Mouse (Mus musculus) myocyte (in vitro differentiated cells): ENCODE measurements around the gene Fbxo41.
A peak's percentile ranks its signal among the peaks of the same experiment; 100 is the strongest.

Experiments
- CEBPB ChIP-seq: IDR thresholded peaks from 2 replicates; pipeline ENCODE4 v1.6.1; 2011; ENCODE audit warnings: mild to moderate bottlenecking, moderate library complexity; ENCODE audit not compliant: poor library complexity, insufficient read depth, severe bottlenecking
- MAX ChIP-seq: IDR thresholded peaks from one replicate; pipeline ENCODE4 v1.6.1; 2011; ENCODE audit warnings: low read depth, mild to moderate bottlenecking, control low read depth
- MYOD1 ChIP-seq, 3 experiments: IDR thresholded peaks; one replicate each; pipeline ENCODE4 v1.6.1; 2011; ENCODE audit warnings: control low read depth in 2 of 3, low read depth in 2 of 3, mild to moderate bottlenecking in 2 of 3, moderate library complexity in 1 of 3; ENCODE audit not compliant: insufficient read length in 2 of 3, control insufficient read depth in 1 of 3
- MYOG ChIP-seq, 3 experiments: IDR thresholded peaks; one replicate each; pipeline ENCODE4 v1.6.1; 2011; ENCODE audit warnings: control low read depth in 2 of 3, low read depth in 2 of 3, mild to moderate bottlenecking in 2 of 3; ENCODE audit not compliant: insufficient read length in 2 of 3, control insufficient read depth in 1 of 3, insufficient read depth in 1 of 3
- POLR2A ChIP-seq: IDR thresholded peaks from one replicate; pipeline ENCODE4 v1.6.1; 2011; ENCODE audit warnings: low read depth, mild to moderate bottlenecking, control low read depth, moderate library complexity; ENCODE audit not compliant: insufficient read length
- POLR2AphosphoS2 ChIP-seq: IDR thresholded peaks from one replicate; pipeline ENCODE4 v1.6.1; 2011; ENCODE audit warnings: low read depth, control low read depth; ENCODE audit not compliant: insufficient read length
- TCF12 ChIP-seq: IDR thresholded peaks from one replicate; pipeline ENCODE4 v1.6.1; 2011; ENCODE audit warnings: mild to moderate bottlenecking, control low read depth; ENCODE audit not compliant: poor library complexity, insufficient read depth, severe bottlenecking

DNA sequence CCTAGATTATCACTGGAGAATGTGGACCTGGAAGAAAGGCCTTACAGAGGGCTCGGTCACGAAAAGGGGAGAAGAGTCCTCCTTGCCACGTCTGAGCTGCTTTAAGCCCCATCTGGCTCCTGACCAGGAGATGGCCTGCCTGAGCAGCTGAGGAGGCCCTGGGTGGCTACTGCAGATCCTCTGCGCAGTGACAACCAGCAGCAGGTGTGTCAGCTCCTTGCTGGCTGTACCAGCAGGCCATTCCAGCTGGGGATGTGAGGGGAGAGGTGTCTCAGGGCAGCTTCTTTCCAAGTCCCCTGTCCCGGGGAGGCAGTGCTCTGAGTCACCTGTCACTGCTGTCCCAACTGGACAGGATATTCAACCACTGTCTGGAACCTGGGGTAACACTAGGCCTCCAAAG is 30.3 kb downstream of the Fbxo41 start:
- TF ChIP-seq POLR2A: no peak
- TF ChIP-seq MYOD1 (IDR thresholded peaks at IDR 0.05; ENCODE audit: control insufficient read depth in 1 of 3, insufficient read length in 2 of 3, low read depth in 2 of 3): peak in 2 of 3 experiments; percentile 66 to 72
- no peak for TF ChIP-seq TCF12
- no peak for TF ChIP-seq CEBPB
- no peak for TF ChIP-seq POLR2AphosphoS2
- no peak for TF ChIP-seq MAX
- TF ChIP-seq MYOG (IDR thresholded peaks at IDR 0.05; ENCODE audit: control insufficient read depth in 1 of 3, insufficient read depth in 1 of 3, insufficient read length in 2 of 3, low read depth in 2 of 3): no peak
